Mouse (Mus musculus) testis, adult 2 months (tissue): ENCODE measurements at regions not wholly inside any gene's neighbourhood (a gene's known extent, or its start where the extent isn't known, plus 50 kb on each side); places are given as distances from the start of the nearest gene placed in this dataset.

Source experiments
- H3K27ac ChIP-seq: fragments of 200-500 bp; 2 replicates; pipeline ENCODE4 v1.5.1; 2012; ENCODE audit warnings: low read depth, low read length; ENCODE audit not compliant: control insufficient read depth, insufficient read depth
- H3K27me3 ChIP-seq: fragments of 200-500 bp; 2 replicates; pipeline ENCODE4 v1.6.1; 2012; ENCODE audit warnings: mild to moderate bottlenecking, low read length, moderate library complexity; ENCODE audit not compliant: control insufficient read depth, insufficient read depth
- H3K36me3 ChIP-seq: fragments of 200-500 bp; 2 replicates; pipeline ENCODE4 v1.6.1; 2012; ENCODE audit warnings: mild to moderate bottlenecking, low read length; ENCODE audit not compliant: control insufficient read depth, insufficient read depth
- H3K4me1 ChIP-seq: fragments of 200-500 bp; 2 replicates; pipeline ENCODE4 v1.6.1; 2012; ENCODE audit warnings: low read length; ENCODE audit not compliant: control insufficient read depth, insufficient read depth
- H3K4me3 ChIP-seq: fragments of 200-500 bp; 2 replicates; pipeline ENCODE4 v1.5.1; 2012; ENCODE audit warnings: low read depth, mild to moderate bottlenecking, low read length, moderate library complexity, mixed read lengths; ENCODE audit not compliant: control insufficient read depth
- CTCF ChIP-seq: fragments of 200-500 bp; IDR thresholded peaks from 2 replicates; pipeline ENCODE4 v1.5.1; 2012; ENCODE audit warnings: low read depth, mild to moderate bottlenecking, inconsistent platforms, low read length, moderate library complexity; ENCODE audit not compliant: control insufficient read depth, insufficient read depth, insufficient replicate concordance
- POLR2A ChIP-seq: fragments of 200-500 bp; IDR thresholded peaks from 2 replicates; pipeline ENCODE4 v1.6.1; 2012; ENCODE audit warnings: low read depth, mild to moderate bottlenecking, inconsistent platforms, low read length, moderate library complexity; ENCODE audit not compliant: control insufficient read depth

DNA sequence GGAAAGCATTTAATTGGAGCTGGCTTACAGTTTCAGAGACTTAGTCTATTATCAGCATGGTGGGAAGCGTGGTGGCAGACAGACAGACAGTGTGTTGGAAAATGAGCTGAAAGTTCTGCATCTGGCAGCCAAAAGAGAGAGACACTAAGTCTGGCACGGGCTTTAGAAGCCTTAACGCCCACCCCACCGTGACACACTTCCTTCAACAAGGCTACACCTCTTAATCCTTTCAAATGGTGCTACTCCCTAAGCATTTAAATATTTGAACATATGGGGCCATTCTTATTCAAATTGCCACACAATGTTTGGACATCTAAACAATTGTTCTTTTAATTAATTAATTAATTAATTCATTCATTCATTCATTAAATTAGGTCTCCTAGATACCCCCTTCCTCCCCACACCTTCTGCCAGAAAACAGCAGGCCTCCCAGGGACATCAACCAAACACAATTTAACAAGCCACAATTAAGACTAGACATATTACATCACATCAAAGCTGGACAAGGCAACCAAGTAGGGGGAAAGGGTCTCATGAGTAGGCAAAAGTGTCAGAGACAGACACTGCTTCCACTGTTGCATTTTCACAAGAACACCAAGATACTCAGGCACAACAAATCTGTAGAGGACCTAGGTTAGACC, 135.4 kb upstream of the Ptbp2 start:
- Histone ChIP-seq H3K4me3 (no peak overlapping the region), H3K4me1 (no peaks in the 10 kb centered on the region), H3K36me3 (no peaks in the 10 kb centered on the region), H3K27me3 (no peaks in the 10 kb centered on the region), H3K27ac (no peak overlapping the region)
- TF ChIP-seq CTCF (no peak), POLR2A (no peak)

DNA sequence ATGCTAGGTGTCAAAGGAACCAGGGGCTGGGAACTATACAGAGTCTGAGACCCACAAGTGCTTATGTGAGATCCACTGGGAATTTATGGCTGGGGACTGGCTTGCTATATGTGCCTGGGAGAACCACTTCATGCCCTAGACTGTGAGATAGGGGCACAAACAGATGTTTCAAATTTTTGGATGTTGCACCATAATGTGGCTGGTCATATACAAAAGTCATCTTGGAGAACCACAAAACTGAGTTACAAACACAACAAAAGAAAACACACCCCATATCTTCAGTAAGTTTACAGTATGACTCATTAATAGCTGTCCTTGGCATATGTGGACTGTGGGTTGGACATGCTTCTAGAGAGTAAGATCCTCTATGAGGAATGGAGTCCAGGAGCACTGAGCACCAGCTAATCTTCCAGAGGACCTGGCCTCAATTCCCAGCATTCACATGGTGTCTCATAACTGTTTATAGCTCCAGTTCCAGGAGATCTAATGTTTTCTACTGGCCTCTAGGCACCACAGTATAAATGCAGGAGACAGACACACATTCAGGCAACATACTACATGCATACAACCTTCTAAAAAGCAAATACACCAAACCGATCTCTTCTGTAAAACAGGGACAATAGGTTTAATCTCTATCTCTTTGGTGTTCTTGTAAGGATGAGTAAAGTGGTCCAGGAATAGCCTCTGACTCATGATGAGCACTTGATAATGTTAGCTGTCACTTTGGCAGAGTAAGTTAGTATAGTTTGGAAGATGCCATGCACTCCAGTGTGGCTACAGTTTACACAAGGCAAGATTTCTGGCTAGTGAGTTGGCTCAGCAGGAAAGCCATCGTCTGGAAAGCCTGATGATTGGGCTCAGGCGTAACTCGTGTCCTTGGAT, 132.0 kb upstream of the Ptbp2 start:
- no peaks in the 10 kb centered on the region for H3K36me3 ChIP-seq
- TF ChIP-seq POLR2A, result no peak
- no peak for TF ChIP-seq CTCF
- no peak overlapping the region for H3K4me3 ChIP-seq
- no peaks in the 10 kb centered on the region for H3K27me3 ChIP-seq
- H3K4me1 ChIP-seq, result no peaks in the 10 kb centered on the region; the same call in 1 of the 2 replicates
- no peak overlapping the region for H3K27ac ChIP-seq

DNA sequence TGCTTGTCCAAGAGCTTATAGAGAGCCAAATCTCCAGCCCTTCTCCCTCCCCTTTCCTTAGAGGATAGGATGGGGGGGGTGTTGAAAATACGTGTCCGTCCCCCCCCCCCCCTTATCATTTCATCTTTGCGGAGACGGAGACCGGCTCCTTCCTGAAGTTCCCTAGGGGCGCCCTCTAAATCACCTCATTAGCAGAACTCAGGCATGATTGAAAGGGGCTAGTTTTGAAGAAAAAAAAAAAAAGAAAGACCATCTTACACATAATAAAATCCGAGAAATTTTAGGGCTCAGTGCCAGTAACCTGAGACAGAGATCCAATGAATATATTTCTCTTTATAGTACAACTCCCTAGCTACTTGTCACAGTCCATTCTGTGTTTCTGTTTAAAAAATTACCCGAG, 127.3 kb upstream of the Ptbp2 start:
- Histone ChIP-seq H3K36me3 (no peaks in the 10 kb centered on the region), H3K27ac (no peak overlapping the region), H3K27me3 (no peaks in the 10 kb centered on the region), H3K4me1 (no peaks in the 10 kb centered on the region; the same call in 1 of the 2 replicates), H3K4me3 (no peak overlapping the region)
- TF ChIP-seq CTCF (no peak), POLR2A (no peak)

DNA sequence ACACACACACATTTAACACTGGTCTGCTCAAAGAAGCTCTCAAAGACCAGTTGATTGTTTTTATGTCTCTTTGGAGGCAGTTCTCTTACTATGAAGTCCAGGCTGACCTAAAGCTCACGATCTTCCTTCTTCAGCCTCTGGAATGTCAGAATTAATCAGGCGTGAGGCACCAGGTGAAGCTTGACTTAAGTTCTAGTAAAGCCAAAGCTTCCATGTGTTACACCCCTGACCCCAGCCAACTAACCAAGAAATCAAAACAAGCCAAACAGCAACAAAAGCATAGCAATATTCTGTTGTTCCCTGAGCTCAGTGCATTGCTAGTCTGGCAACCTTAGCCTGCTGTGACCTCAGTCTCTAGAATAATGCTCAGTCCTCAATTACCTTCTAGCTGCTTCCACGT, 120.0 kb upstream of the Ptbp2 start:
- Histone ChIP-seq H3K27me3 (no peaks in the 10 kb centered on the region), H3K4me3 (no peak overlapping the region), H3K36me3 (no peaks in the 10 kb centered on the region), H3K27ac (no peak overlapping the region), H3K4me1 (no peaks in the 10 kb centered on the region)
- TF ChIP-seq POLR2A (no peak), CTCF (no peak)

DNA sequence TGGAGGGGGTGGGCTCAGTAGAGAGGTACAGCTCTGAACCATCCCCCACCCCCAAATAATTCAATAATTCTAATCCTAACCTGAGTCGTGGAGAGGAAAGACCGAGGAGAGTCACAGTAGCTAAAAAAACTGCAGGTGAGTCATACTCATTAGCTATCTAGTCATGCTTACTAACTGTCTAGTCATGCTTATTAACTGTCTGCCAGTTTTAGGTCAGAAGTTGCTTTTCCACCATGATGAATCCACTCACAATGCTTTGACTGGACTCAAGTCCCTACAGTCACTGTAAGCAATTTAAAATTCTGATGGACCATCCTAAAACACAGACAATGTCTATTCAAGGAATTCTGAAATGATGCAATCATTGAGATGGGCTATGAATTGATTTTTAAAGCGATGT, 110.9 kb upstream of the Ptbp2 start:
- Histone ChIP-seq H3K27me3 (no peaks in the 10 kb centered on the region), H3K4me3 (no peak overlapping the region), H3K36me3 (no peaks in the 10 kb centered on the region), H3K4me1 (no peaks in the 10 kb centered on the region), H3K27ac (no peak overlapping the region)
- TF ChIP-seq POLR2A (no peak), CTCF (no peak)

DNA sequence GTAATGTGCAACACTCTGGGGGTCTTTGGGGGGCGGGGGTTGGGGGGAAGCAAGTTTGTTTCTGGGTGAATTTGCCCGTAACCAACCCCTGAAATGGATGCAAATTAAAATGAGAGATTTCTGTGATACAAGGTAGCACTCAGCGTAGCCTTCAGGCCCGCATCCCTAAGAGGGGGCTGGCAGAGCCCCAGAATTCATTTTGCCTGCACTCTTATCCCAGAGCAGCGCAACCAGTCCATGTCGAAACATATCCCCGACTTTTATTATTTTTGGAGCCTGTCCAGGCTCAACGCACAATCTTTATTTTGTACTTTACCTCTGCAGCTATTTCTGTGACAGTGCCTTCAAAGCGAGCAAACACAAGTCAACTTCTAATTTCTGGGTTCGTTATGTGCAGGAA, 109.8 kb upstream of the Ptbp2 start:
- Histone ChIP-seq H3K4me3 (no peak overlapping the region), H3K4me1 (no peaks in the 10 kb centered on the region), H3K36me3 (no peaks in the 10 kb centered on the region), H3K27me3 (no peaks in the 10 kb centered on the region), H3K27ac (no peak overlapping the region)
- TF ChIP-seq POLR2A (no peak), CTCF (no peak)

DNA sequence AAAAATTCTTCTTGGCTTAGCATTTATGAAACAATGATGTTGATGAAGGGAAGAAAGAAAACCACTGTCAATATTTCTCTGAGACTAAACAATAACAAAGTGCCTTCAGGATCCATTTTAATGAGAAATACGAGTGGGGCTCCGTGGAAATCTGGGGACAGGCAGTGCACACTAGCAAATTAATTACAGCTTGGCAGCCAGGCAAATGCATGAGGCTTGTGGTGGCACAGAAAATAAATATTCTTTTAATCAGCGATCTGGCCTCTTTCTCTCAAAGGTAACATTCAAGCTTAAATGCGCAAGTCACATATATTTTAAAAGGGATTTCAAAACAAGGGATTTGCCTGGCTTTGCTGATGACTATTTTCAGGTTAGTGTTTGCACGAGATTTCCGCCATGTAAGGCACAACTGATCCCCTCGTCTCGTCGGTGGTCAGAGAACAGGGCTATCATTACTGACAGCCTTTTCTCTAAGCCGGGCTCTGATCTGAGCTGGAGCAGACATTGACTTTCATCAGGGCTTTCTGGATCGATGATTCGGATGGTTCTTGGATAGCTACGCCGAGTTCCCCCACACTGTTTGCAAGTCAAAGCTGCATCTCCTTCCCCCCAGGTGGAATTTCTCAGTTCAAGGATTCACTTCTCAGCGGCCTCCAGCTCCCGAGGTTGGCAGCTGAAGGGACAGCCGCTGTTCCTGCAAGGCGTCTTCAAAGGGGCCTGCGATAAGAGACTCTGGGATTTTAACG, 109.1 kb upstream of the Ptbp2 start:
- H3K36me3 ChIP-seq, result no peaks in the 10 kb centered on the region
- no peaks in the 10 kb centered on the region for H3K27me3 ChIP-seq
- no peak overlapping the region for H3K27ac ChIP-seq
- H3K4me1 ChIP-seq, result no peaks in the 10 kb centered on the region
- H3K4me3 ChIP-seq, result peak overlapping the region; percentile 4; the same call in 1 of the 2 replicates
- TF ChIP-seq POLR2A, result no peak
- no peak for TF ChIP-seq CTCF
